Mouse (Mus musculus) kidney, embryonic 14.5 days (tissue): ENCODE results near the gene Cdk14. TPM values are rescaled to one million over a fixed set of nuclear protein-coding genes. Genes with fewer than 3 reads are reported as not detected.
A peak's percentile ranks its signal among the peaks of the same experiment; 100 is the strongest.

Source experiments
- ATAC-seq: fragments of 200-750 bp; cut with Nextera tagmentation; 2 replicates; pipeline ENCODE4 v1.8.0; 2017; ENCODE audit warnings: moderate number of reproducible peaks, mild to moderate bottlenecking, moderate TSS enrichment, moderate library complexity; ENCODE audit not compliant: low FRiP score, low TSS enrichment
- H3K27ac ChIP-seq: fragments of 300-500 bp; sonication (generic); 2 replicates; pipeline ENCODE4 v1.5.1; 2014; ENCODE audit warnings: low read depth, mild to moderate bottlenecking, low read length, moderate library complexity, mixed read lengths
- H3K27me3 ChIP-seq: fragments of 300-500 bp; sonication (generic); 2 replicates; pipeline ENCODE4 v1.6.1; 2014; ENCODE audit warnings: mild to moderate bottlenecking, low read length; ENCODE audit not compliant: control insufficient read depth, insufficient read depth
- H3K36me3 ChIP-seq: fragments of 300-500 bp; sonication (generic); 2 replicates; pipeline ENCODE4 v1.6.1; 2014; ENCODE audit warnings: low read length, mixed read lengths; ENCODE audit not compliant: control insufficient read depth, insufficient read depth
- H3K4me1 ChIP-seq: fragments of 300-500 bp; sonication (generic); 2 replicates; pipeline ENCODE4 v1.6.1; 2014; ENCODE audit warnings: low read length, mixed read lengths; ENCODE audit not compliant: control insufficient read depth, insufficient read depth
- H3K4me2 ChIP-seq: fragments of 300-500 bp; sonication (generic); replicated peaks from 2 replicates; pipeline ENCODE4 v1.6.1; 2014; ENCODE audit warnings: low read depth, mild to moderate bottlenecking, low read length
- H3K4me3 ChIP-seq: fragments of 300-500 bp; sonication (generic); 2 replicates; pipeline ENCODE4 v1.5.1; 2014; ENCODE audit warnings: mild to moderate bottlenecking, low read length
- H3K9ac ChIP-seq: fragments of 300-500 bp; sonication (generic); 2 replicates; pipeline ENCODE4 v1.6.1; 2014; ENCODE audit warnings: low read depth, mild to moderate bottlenecking, low read length, moderate library complexity
- H3K9me3 ChIP-seq: fragments of 300-500 bp; sonication (generic); 2 replicates; pipeline ENCODE4 v1.6.1; 2016; ENCODE audit warnings: low read length; ENCODE audit not compliant: control insufficient read depth
- WGBS: fragments of 180-500 bp; shearing (Covaris S2); extraction: QIAGEN DNeasy Blood & Tissue Kit; methylation state at CpG from one replicate; pipeline ENCODE4 v1.1.7; 2014; 5-methylcytosine and 5-hydroxymethylcytosine counted together
- polyA plus RNA-seq: library from polyadenylated mRNA; unstranded; fragments of >200 nt; fragmentation: Nextera tagmentation; extraction: Ambion mirVana; gene quantifications from 2 replicates; pipeline ENCODE4 v1.2.1, GENCODE M21; 2014

Cdk14 gene
- polyA plus RNA-seq, 1 experiment from 2014 or later, result 18.9 TPM

- Histone ChIP-seq H3K27me3 (no peaks in the 10 kb centered on the region), H3K9ac (no peak overlapping the region), H3K4me1 (no peaks in the 10 kb centered on the region), H3K4me3 (no peak overlapping the region), H3K9me3 (no peaks in the 10 kb centered on the region), H3K27ac (no peak overlapping the region), H3K4me2 (no peak overlapping the region), H3K36me3 (no peaks in the 10 kb centered on the region)
- WGBS, result 71% methylated on average over 4 of the region's 4 CpGs
- no peak for ATAC-seq
Measured at GRCm38 (mm10) chr5:4880331-4880730, 539.8 kb downstream of the Cdk14 start.

- H3K36me3 ChIP-seq, result no peaks in the 10 kb centered on the region
- H3K9me3 ChIP-seq, result no peaks in the 10 kb centered on the region
- H3K27ac ChIP-seq, result no peak overlapping the region
- no peaks in the 10 kb centered on the region for H3K4me1 ChIP-seq
- H3K4me2 ChIP-seq, result no peak overlapping the region
- no peak for ATAC-seq
- no peaks in the 10 kb centered on the region for H3K27me3 ChIP-seq
- no peak overlapping the region for H3K9ac ChIP-seq
- no peak overlapping the region for H3K4me3 ChIP-seq
- 57% methylated on average over 3 of the region's 3 CpGs for WGBS
Measured at GRCm38 (mm10) chr5:4878934-4879333, 541.2 kb downstream of the Cdk14 start.

GRCm38 (mm10) chr5:4877638-4878037 is 542.5 kb downstream of the Cdk14 start:
- ATAC-seq, result no peak
- Histone ChIP-seq H3K4me3 (no peak overlapping the region), H3K36me3 (no peaks in the 10 kb centered on the region), H3K9ac (no peak overlapping the region), H3K4me1 (no peaks in the 10 kb centered on the region), H3K9me3 (no peaks in the 10 kb centered on the region), H3K27ac (no peak overlapping the region), H3K4me2 (no peak overlapping the region), H3K27me3 (no peaks in the 10 kb centered on the region)
- 74% methylated on average over 4 of the region's 4 CpGs for WGBS

- Histone ChIP-seq H3K27me3 (no peaks in the 10 kb centered on the region), H3K4me1 (no peaks in the 10 kb centered on the region)
Measured at GRCm38 (mm10) chr5:4877131-4877631, 542.9 kb downstream of the Cdk14 start.

GRCm38 (mm10) chr5:4876653-4877091 is 543.4 kb downstream of the Cdk14 start:
- Histone ChIP-seq H3K27me3 (no peaks in the 10 kb centered on the region), H3K9ac (no peak overlapping the region), H3K4me2 (no peak overlapping the region), H3K9me3 (no peaks in the 10 kb centered on the region), H3K36me3 (no peaks in the 10 kb centered on the region), H3K4me1 (no peaks in the 10 kb centered on the region), H3K4me3 (no peak overlapping the region), H3K27ac (no peak overlapping the region)
- ATAC-seq, result no peak
- WGBS, result 61% methylated on average over 15 of the region's 15 CpGs

More at GRCm38 (mm10) chr5:4877131-4877631, 542.9 kb downstream of the Cdk14 start:
- ATAC-seq, result no peak
- Histone ChIP-seq H3K4me2 (no peak overlapping the region), H3K9me3 (no peaks in the 10 kb centered on the region), H3K9ac (no peak overlapping the region), H3K36me3 (no peaks in the 10 kb centered on the region), H3K4me3 (no peak overlapping the region), H3K27ac (no peak overlapping the region)
- 39% methylated on average over 5 of the region's 5 CpGs for WGBS

- no peak for ATAC-seq
- H3K9ac ChIP-seq, result no peak overlapping the region
- H3K27ac ChIP-seq, result no peak overlapping the region
- WGBS, result 72% methylated on average over 4 of the region's 4 CpGs
- H3K27me3 ChIP-seq, result no peaks in the 10 kb centered on the region
- H3K36me3 ChIP-seq, result no peaks in the 10 kb centered on the region
- H3K4me2 ChIP-seq, result no peak overlapping the region
- no peaks in the 10 kb centered on the region for H3K9me3 ChIP-seq
- no peak overlapping the region for H3K4me3 ChIP-seq
- peaks cover 9% of the 10 kb centered on the region; the same call in 1 of the 2 replicates for H3K4me1 ChIP-seq
Measured at GRCm38 (mm10) chr5:4870041-4870726, 549.9 kb downstream of the Cdk14 start.

GRCm38 (mm10) chr5:4868563-4869120 is 551.5 kb downstream of the Cdk14 start:
- no peak overlapping the region for H3K4me3 ChIP-seq
- whole genome bisulfite sequencing, result 62% methylated on average over 6 of the region's 6 CpGs
- H3K27ac ChIP-seq, result peak overlapping the region; percentile 67
- H3K9me3 ChIP-seq, result no peaks in the 10 kb centered on the region
- H3K4me1 ChIP-seq, result peaks cover 9% of the 10 kb centered on the region; the same call in 1 of the 2 replicates
- no peak overlapping the region for H3K4me2 ChIP-seq
- ATAC-seq, result no peak
- H3K36me3 ChIP-seq, result no peaks in the 10 kb centered on the region
- H3K27me3 ChIP-seq, result no peaks in the 10 kb centered on the region
- H3K9ac ChIP-seq, result no peak overlapping the region

GRCm38 (mm10) chr5:4867849-4868562 is 552.1 kb downstream of the Cdk14 start:
- Histone ChIP-seq H3K9ac (no peak overlapping the region), H3K9me3 (no peaks in the 10 kb centered on the region), H3K4me2 (no peak overlapping the region), H3K27ac (0 out of 2 replicates have a peak overlapping the region, but pooled peaks have one; percentile 67), H3K27me3 (no peaks in the 10 kb centered on the region), H3K4me1 (peaks cover 9% of the 10 kb centered on the region; the same call in 1 of the 2 replicates), H3K4me3 (no peak overlapping the region), H3K36me3 (no peaks in the 10 kb centered on the region)
- whole genome bisulfite sequencing, result 46% methylated on average over 6 of the region's 6 CpGs
- ATAC-seq, result no peak

- Histone ChIP-seq H3K9ac (no peak overlapping the region), H3K27ac (no peak overlapping the region; the same call in 1 of the 2 replicates), H3K36me3 (no peaks in the 10 kb centered on the region), H3K27me3 (no peaks in the 10 kb centered on the region), H3K4me2 (no peak overlapping the region), H3K4me3 (no peak overlapping the region), H3K4me1 (peaks cover 9% of the 10 kb centered on the region; the same call in 1 of the 2 replicates), H3K9me3 (no peaks in the 10 kb centered on the region)
- ATAC-seq, result no peak
- WGBS, result 54% methylated on average over 8 of the region's 8 CpGs
Measured at GRCm38 (mm10) chr5:4866945-4867344, 553.2 kb downstream of the Cdk14 start.
